Mouse (Mus musculus) layer of hippocampus, adult 9-10 months (tissue): ENCODE results near the gene Ndufa13.
"Not testable (repeated sequence)": the region's sequence is repeated elsewhere in the genome, so short reads cannot be mapped to it uniquely, and the experiment has no call there.

Experiments used
- DNase-seq: peaks from one replicate; pipeline ENCODE4 v3.0.0; 2022; ENCODE audit warnings: low spot score

Gene Ndufa13

DNA sequence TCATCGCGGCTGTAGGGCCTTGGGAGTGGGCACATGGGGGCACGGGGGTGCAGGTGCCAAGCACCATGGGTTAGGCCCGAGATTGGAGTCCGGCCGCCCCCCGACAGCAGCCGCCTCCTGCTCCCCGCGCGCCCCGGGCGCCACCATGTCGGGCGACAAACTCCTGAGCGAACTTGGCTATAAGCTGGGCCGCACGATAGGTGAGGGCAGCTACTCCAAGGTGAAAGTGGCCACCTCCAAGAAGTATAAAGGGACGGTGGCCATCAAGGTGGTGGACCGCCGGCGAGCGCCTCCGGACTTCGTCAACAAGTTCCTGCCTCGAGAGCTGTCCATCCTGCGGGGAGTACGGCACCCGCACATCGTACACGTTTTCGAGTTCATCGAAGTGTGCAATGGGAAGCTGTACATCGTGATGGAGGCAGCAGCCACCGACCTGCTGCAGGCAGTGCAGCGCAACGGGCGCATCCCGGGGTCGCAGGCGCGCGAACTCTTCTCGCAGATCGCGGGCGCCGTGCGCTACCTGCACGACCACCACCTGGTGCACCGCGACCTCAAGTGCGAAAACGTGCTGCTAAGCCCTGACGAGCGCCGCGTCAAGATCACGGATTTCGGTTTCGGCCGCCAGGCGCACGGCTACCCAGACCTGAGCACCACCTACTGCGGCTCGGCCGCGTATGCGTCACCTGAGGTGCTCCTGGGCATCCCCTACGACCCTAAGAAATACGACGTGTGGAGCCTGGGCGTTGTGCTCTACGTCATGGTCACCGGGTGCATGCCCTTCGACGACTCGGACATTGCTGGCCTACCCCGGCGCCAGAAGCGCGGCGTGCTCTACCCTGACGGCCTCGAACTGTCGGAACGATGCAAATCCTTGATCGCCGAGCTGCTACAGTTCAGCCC, at the start of gene Ndufa13, which contains the start of the genes Tssk6 and Yjefn3:
Gene Ndufa13 (minus strand): TSS at position 396 of the 900 bp plus-strand sequence.
Gene Tssk6 (plus strand): TSS at position 22 of the 900 bp plus-strand sequence.
Gene Yjefn3 (minus strand): TSS at position 550 of the 900 bp plus-strand sequence.
- DNase-seq, result no peak

DNA sequence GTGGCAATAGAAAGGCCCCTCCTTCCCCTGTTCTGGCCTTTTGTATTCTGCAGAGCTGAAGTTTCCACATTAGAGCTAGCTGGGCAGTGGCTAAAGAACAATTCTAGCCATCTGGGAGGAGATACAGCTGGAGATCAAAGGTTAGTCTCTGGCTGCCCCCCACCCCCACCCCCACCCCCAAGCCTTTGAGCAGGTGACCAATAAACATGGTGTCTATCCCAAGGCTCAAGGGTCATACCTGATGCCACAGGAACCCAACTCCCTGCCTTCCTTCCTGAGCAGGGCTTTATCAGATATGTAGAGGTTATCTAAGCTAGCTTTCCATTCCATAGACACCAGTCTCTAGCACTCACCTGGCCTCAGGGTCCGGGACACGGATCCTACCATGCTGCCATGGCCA, 47.9 kb upstream of the Ndufa13 start:
- DNase-seq, result no peak

- DNase-seq, result not testable (repeated sequence)
These were observed 40.1 kb upstream of the Ndufa13 start for GRCm38 (mm10) chr8:69942495-69942894.

DNA sequence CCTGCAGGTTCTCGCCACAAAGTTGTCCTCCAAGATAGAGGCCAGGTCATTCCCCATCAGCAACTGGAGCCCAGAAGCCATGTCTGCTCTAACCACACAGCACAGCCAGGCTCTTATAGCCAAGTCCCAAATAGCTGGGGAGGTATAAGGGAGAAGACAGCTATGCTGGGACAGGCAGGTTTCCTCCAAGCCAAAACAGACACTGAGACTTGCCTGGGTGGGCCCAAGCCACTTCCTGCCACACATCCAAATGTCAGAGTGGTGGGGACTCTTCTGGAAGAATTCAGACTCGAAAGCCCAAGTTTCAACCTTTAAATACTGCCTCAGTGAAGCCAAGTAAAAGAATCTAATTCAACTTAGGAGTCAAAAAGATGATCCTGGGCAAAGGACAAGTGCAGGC, 38.0 kb upstream of the Ndufa13 start:
- DNase-seq, result no peak

DNA sequence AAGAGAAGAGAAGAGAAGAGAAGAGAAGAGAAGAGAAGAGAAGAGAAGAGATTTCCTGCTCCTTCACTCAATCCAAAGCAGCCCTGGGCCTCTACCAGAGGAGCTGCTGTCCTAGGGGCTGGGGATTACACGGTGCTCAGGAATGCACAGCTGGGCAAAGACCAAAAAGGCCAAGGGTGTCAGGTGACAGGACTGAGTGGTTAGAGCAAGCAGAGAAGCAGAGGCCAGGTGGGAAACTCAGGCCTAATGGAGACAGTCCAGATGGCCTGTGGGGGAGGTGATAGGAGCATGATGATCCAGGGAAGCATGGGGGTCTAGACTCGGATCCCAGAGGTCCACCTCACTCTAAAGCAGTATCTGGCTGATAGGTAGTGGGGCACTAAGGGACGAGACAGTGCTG, 37.3 kb upstream of the Ndufa13 start:
- DNase-seq, result no peak

- DNase-seq, result no peak
These were observed 36.1 kb upstream of the Ndufa13 start for GRCm38 (mm10) chr8:69938245-69938982.

DNA sequence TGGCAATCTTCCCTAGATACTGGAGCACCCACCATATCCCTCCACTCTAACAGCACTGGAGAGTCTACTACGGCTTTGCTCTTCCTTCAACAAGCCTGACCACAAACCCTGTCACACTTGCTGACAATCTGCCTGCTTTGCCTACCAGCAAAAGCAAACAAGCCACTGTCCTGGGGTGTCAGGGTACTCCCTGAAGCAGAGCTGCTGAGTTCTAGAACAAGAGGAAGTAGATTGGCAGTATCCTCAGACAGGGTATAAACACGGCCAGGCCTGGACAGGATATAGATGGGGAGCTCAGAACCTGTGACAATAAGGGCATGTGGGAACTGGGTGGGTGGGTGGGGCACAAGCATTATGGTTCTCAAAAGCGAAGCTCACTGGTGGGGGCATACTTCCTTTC, 35.1 kb upstream of the Ndufa13 start:
- DNase-seq, result no peak

DNA sequence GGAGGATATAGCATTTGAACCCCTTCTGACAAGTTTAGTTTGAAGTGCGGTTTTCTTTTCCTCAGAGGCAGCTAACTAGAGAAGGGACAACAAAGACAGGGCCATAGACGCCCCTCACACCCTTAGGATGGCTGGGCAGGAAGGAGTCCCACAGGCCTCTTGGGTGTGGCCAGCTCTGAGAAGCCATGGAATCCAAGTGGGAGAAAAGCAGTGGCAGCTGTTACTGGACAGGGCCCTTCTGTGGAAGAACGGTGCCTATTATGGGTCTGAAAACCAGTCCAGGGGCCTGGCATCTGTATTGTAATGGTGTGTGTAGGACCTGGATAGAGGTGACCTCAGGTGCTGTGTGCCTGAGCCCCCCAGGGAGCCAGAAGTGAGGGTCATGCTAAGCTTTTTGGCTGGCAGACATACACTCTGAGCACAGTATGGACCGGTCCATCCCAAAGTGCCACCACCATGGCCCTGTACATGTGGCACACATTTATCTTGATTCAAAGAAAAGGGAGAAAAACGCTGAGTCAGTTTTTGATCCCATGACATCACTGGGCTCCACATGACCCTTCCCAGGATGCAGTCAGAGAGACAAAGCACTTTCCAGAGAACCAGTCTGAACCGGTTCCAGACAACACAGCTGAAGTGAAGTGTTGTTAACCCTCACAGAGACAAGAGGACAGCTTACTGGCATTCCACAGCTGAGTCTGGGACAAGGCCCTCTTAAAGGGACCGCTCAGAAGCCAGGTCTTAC, 33.9 kb upstream of the Ndufa13 start:
- DNase-seq, result no peak

GRCm38 (mm10) chr8:69935431-69935830, 33.1 kb upstream of the Ndufa13 start:
- DNase-seq, result no peak

DNA sequence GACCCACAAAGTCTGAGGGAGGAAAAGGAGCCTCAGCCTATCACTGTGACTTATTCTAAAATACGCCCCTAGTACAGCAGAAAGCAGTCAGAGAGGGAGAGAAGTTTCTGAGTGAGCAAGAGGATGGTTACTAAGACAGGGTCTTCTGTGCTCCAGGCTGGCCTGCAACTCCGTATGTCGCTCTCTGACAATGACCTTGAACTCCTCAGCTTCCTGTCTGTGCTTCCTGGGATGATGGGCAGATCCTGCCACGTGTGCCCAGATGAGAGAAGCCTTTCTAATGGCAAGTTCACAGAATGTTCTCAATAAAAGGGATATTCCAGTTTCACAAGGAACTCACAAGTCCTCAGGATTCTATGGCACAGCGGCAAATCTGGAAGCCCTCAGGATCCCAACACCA, 32.2 kb upstream of the Ndufa13 start:
- no peak for DNase-seq

DNA sequence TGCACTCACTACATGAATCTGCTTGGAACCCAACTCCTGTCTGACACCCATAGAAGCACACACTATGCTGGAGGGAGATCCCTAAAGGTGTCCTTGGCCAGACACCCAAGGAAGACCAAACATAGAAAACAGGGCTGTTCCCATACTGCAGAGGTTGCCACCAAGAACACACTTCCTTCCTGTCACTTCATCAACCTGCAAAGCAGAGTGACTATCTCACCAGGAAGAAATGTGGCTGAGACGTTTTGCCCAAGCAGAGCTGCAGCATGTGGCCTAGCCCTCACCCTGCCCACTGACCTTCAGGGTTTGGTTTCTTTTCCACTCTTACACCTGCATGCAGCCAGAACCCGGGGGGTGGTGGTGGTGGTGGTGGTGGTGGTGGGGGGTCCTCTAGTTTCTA, 31.5 kb upstream of the Ndufa13 start:
- DNase-seq, result no peak

DNA sequence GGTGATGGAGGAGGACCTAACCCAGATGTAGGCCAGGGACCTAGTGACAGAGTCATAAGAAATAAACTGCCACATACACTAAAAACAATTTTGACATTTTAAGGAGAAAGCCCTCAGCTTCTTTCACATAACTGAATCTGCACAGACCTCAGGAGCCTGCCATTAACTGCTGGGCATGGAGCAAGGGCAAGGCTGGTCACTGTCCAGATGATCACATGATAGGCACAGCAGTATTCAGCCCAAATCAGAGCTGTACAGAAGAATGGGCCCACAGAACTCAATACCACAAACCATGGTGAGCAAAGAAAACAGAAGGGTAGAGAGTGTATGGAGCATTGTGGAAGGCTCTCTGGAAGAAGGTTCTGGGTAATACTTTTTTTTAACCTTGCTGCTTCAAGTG, 24.5 kb upstream of the Ndufa13 start:
- no peak for DNase-seq

DNA sequence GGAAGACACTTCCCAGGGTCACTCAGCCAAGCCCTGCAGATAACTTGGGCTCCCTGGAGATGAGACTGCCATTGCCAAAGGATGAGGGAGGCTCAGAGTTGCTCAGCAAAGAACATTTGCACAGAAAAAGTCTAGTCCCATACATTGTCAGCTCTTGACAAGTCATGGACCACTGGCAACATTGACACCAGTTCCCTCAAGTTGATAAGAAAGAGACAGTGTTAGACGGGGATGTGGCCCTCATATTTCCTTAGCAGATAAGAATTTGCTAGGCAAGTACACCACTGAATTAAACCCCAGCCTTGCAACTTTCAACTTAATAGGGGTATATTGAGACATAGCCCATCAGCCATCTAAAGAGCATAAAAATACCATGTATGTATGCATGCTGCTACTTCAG, 21.6 kb upstream of the Ndufa13 start:
- no peak for DNase-seq

DNA sequence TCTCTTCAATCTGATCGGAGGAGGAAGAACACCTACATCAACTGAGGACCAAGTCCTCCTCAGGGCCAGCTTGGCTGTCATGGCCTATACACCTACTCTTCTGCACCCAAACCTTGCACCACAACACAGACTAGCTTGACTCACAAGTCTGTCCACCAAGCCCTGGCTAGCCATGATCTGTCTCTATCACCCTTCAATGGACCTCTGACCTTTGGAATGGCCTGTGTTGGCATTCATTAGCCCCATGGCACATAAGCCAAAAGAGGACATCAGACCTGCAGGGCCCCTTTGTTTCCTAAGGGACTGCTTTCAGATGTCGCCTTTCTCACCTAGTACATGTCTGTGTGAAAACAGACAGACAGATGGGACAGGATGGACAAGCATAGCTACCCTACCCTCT, 18.8 kb upstream of the Ndufa13 start:
- DNase-seq, result no peak

DNA sequence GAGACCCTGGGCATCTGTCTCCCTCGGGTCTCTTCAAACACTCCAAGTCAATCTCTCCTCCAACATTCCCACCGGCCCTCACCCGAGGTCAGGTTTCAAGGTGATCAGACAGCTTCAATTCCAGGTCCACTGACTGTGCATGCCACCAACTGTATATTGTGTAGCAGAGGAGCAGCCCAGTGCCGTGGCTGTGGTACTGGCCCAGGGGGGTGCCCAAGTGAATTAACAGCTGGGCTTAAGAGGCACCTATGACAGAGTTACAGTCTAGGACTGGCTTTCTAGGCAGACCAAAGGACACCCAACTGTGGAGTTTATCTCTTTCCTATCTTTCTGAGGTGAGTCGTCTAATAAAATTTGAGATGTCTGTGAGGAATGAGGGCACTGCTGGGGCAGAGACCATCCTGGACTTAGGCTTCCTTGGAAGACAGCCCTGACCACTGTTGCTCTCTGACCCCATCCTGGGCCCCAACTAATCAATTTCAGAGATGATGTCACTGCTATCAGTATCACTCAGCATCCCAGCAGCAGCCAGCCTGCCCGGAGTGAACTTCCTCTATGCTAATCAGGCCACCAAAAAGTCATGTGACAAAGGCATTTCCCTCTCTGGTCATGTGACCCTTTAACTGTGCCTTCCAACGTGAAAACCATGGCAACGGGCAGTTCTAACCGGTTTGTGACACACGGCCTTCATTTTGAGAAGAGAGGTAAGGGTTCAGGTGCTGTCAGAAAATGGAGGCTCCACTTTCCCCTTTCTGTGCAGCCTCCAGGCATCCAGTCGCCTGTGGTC, 17.7 kb upstream of the Ndufa13 start:
- DNase-seq, result no peak

DNA sequence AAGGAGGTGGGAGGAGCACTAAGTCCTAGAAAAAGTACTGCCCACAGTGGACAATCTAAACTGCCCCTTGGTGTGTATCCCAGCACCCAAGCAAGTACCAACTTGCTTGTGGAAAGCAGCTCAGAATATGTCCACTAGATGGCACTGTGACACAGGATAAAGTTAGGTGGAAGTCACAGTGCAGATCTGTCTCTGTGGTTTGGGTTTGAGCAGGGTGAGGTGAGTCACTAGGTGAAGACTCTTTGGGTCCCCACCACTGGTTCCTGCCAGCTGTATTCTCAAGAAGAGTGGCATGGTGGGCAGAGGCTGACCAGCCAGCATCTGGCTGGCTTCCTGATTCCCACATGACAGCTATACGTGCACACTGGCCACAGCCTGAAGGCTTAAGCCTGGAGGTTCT, 16.7 kb upstream of the Ndufa13 start:
- peak; percentile 88 for DNase-seq

DNA sequence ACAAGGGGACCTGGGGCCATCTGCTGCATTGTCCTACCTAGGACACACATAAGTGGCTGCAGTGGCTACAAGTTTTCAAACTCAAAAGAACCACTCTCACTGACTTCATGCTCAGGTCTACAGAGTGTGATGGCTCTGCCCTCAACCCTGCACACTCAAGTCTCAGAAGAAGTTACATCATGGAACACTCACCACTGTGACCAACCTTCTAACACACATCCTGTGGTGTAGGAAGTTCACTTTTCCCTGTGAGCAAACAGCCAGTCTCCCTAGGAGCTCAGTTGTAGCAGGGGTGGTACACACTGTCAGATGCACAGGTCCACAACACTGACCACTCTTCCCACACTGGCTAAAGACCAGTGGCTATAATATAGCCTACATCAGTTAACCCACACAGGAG, 16.1 kb upstream of the Ndufa13 start:
- DNase-seq, result no peak

- DNase-seq, result no peak
These were observed 13.4 kb upstream of the Ndufa13 start for GRCm38 (mm10) chr8:69915748-69916147.

- DNase-seq, result no peak
These were observed 12.2 kb upstream of the Ndufa13 start for GRCm38 (mm10) chr8:69914526-69914925.

DNA sequence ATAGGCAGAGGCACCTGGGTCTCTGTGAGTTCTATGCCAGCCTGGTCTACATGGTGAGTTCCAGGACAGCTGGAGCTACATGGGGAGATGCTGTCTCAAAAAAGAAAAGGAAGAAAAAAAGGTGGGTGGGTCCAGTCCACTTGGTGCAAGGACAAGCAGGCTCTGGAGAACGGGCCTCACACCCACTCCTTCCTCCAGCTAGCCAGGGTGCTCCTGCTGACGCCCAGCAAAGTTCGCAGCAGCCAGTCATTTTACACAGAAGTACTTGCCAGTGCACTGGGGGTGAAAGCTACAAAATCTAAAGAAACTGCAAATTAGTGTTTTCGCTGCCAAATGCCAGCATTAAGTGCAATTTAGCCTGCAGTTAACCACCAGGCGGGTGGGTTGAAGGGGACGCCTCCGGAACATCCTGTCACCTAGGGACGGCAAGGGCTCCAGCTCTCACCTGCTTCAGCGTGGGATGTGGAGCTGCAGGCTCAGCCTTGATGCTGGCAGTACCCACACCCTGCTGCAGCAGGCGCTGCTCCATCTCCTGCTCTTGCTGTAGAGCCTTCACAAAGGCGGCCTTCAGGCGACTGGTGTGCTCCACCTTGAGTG, 10.2 kb upstream of the Ndufa13 start:
- DNase-seq, result no peak

- DNase-seq, result no peak
These were observed 9.6 kb upstream of the Ndufa13 start for GRCm38 (mm10) chr8:69911917-69912316.
